Mouse (Mus musculus) CH12.LX (cell line): Measurements from ENCODE around the gene Sf3a3.

Experiments
- POLR2A ChIP-seq: IDR thresholded peaks from 2 replicates; pipeline ENCODE4 v1.6.1; 2011; ENCODE audit warnings: low read depth, mild to moderate bottlenecking, improper control_type of control experiment, low read length
- SIN3A ChIP-seq: IDR thresholded peaks from 2 replicates; pipeline ENCODE4 v1.6.1; 2012; ENCODE audit warnings: low read length, improper control_type of control experiment, inconsistent platforms
- TCF12 ChIP-seq: IDR thresholded peaks from 2 replicates; pipeline ENCODE4 v1.6.1; 2014; ENCODE audit warnings: low read depth, mild to moderate bottlenecking, inconsistent platforms, low read length, improper control_type of control experiment
- ZC3H11A ChIP-seq: IDR thresholded peaks from 2 replicates; pipeline ENCODE4 v1.6.1; 2012; ENCODE audit warnings: low read depth, mild to moderate bottlenecking, inconsistent platforms, low read length, improper control_type of control experiment

GRCm38 (mm10) chr4:124774429-124774828 is 59.9 kb downstream of the Sf3a3 start:
- TF ChIP-seq SIN3A: no peak
- no peak for TF ChIP-seq POLR2A
- no peak for TF ChIP-seq ZC3H11A
- TF ChIP-seq TCF12: no peak
